Mouse (Mus musculus) liver, embryonic 15.5 days (tissue): ENCODE data around the gene Wdr73. TPM values are rescaled to one million over a fixed set of nuclear protein-coding genes. Genes with fewer than 3 reads are reported as not detected.

ENCODE experiments used
- ATAC-seq: fragments of 200-750 bp; cut with Nextera tagmentation; 2 replicates; pipeline ENCODE4 v1.8.0; 2017; ENCODE audit warnings: moderate number of reproducible peaks, mild to moderate bottlenecking, moderate library complexity; ENCODE audit not compliant: insufficient read depth
- H3K27ac ChIP-seq: fragments of 300-500 bp; sonication (generic); replicated peaks from 2 replicates; pipeline ENCODE4 v1.5.1; 2015; ENCODE audit warnings: mild to moderate bottlenecking, inconsistent platforms
- H3K27me3 ChIP-seq: fragments of 300-500 bp; sonication (generic); 2 replicates; pipeline ENCODE4 v1.6.1; 2015; ENCODE audit warnings: mild to moderate bottlenecking, inconsistent platforms
- H3K36me3 ChIP-seq: fragments of 300-500 bp; sonication (generic); replicated peaks from 2 replicates; pipeline ENCODE4 v1.6.1; 2015; ENCODE audit warnings: moderate library complexity, mild to moderate bottlenecking, inconsistent platforms
- H3K4me1 ChIP-seq: fragments of 300-500 bp; sonication (generic); replicated peaks from 2 replicates; pipeline ENCODE4 v1.6.1; 2015; ENCODE audit warnings: inconsistent platforms
- H3K4me2 ChIP-seq: fragments of 300-500 bp; sonication (generic); 2 replicates; pipeline ENCODE4 v1.6.1; 2015; ENCODE audit warnings: moderate library complexity, mild to moderate bottlenecking, inconsistent platforms
- H3K4me3 ChIP-seq: fragments of 300-500 bp; sonication (generic); replicated peaks from 2 replicates; pipeline ENCODE4 v1.5.1; 2015; ENCODE audit warnings: mild to moderate bottlenecking, inconsistent platforms
- H3K9ac ChIP-seq: fragments of 300-500 bp; sonication (generic); 2 replicates; pipeline ENCODE4 v1.6.1; 2015; ENCODE audit warnings: moderate library complexity, mild to moderate bottlenecking, inconsistent platforms
- H3K9me3 ChIP-seq: fragments of 300-500 bp; sonication (generic); replicated peaks from 2 replicates; pipeline ENCODE4 v1.6.1; 2016; ENCODE audit warnings: inconsistent platforms
- whole genome bisulfite sequencing: fragments of 180-500 bp; shearing (Covaris S2); methylation state at CpG from one replicate; pipeline ENCODE4 v1.1.7; 2015; ENCODE audit warnings: mixed read lengths; ENCODE audit not compliant: insufficient replicate concordance; 5-methylcytosine and 5-hydroxymethylcytosine counted together
- polyA plus RNA-seq: library from polyadenylated mRNA; unstranded; fragments of >200 nt; fragmentation: Nextera tagmentation; extraction: Ambion mirVana; gene quantifications from 2 replicates; pipeline ENCODE4 v1.2.1, GENCODE M21; 2015

Wdr73 gene
- polyA plus RNA-seq, 1 experiment from 2014 or later = 13.2 TPM

DNA sequence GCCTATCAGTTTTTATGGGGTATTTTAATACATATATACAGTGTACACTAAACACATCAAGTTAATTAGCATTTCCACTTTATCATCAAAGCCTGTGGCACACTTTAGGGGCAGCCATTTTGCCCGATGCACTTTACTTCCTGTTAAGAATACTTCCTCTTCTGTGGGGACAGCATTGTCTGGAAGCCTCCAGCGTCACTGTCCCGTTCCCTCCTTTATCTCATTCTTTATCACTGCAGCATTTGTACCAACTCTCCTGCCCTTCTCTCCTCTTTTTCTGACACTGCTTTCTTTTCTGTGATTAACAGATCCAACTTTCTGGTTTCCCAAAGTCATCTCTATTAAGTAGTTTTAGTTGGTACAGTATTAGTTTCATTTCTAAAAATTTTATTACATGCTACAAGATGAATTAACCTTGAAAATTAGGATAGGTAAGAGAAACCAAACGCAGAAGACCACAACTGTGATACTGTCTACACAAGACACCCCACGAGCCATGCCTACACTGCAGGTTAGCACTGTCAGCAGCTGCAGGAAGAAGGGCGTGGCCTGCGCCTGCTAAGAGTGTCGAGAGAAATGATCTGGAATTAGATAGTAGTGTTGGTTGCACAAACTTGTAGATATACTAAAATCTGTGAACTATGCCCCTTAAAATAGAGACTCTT lies 18.0 kb upstream of the Wdr73 start:
- Histone ChIP-seq H3K36me3 (peaks cover 66% of the 10 kb centered on the region), H3K4me3 (no peak overlapping the region), H3K4me1 (peaks cover 16% of the 10 kb centered on the region), H3K27me3 (no peaks in the 10 kb centered on the region), H3K4me2 (0 out of 2 replicates have a peak overlapping the region, but pooled peaks have one; percentile 1), H3K27ac (no peak overlapping the region), H3K9me3 (no peaks in the 10 kb centered on the region), H3K9ac (no peak overlapping the region)
- ATAC-seq = no peak
- WGBS = 25% methylated on average over 8 of the region's 8 CpGs

DNA sequence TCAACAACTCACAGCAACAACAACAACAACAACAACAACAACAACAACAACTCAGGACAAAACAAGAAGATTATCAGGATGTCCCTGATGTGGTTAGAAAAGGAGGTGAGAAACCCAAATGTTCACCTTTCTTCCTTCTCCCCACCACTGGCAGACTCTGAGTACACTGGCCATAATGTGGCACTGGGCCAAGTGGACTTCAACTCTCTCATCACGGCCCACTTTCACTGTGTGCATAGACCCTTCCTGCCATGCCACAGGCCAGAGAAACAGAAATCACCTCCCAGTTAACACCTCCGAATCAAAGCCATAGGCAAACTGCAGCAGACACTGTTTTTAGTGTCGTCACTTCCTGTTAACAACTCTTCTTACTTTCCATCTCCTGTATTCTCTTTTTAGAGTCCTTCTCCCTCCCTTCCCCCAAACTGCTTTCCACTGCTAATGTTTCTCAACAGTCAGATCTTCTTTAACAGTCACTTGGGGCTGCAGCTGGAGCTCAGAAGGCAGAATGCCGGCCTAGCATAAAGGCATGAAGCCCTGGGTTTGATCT lies 16.9 kb upstream of the Wdr73 start:
- Histone ChIP-seq H3K27ac (no peak overlapping the region), H3K4me3 (no peak overlapping the region), H3K4me1 (peaks cover 16% of the 10 kb centered on the region), H3K9ac (no peak overlapping the region), H3K9me3 (no peaks in the 10 kb centered on the region), H3K36me3 (peaks cover 69% of the 10 kb centered on the region), H3K4me2 (no peak overlapping the region), H3K27me3 (no peaks in the 10 kb centered on the region)
- WGBS = 68% methylated on average over 4 of the region's 4 CpGs
- ATAC-seq = no peak

DNA sequence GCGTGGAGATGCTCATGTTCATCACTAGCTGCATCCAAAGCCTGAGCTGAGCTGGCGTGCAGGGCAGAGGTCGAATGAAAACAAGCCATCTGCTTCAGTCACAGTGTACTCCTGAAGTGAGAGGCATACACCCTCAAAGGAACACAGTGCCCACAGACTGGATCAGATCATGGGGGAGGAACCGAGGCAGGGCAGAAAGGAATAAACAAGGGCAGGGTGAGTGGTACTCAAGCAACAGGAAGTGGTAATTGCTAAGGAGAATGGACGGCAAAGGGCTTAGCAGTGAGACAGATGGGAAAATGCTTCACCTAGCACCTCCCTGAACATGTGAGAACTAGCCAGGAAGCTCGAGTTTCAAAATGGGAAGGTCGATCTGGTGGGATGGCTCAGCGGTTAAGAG lies 11.4 kb upstream of the Wdr73 start:
- Histone ChIP-seq H3K36me3 (peaks cover 75% of the 10 kb centered on the region), H3K4me2 (no peak overlapping the region), H3K4me3 (no peak overlapping the region), H3K9me3 (no peaks in the 10 kb centered on the region), H3K9ac (no peak overlapping the region), H3K4me1 (no peaks in the 10 kb centered on the region), H3K27me3 (no peaks in the 10 kb centered on the region), H3K27ac (no peak overlapping the region)
- WGBS = 71% methylated on average over 8 of the region's 8 CpGs
- ATAC-seq = no peak

DNA sequence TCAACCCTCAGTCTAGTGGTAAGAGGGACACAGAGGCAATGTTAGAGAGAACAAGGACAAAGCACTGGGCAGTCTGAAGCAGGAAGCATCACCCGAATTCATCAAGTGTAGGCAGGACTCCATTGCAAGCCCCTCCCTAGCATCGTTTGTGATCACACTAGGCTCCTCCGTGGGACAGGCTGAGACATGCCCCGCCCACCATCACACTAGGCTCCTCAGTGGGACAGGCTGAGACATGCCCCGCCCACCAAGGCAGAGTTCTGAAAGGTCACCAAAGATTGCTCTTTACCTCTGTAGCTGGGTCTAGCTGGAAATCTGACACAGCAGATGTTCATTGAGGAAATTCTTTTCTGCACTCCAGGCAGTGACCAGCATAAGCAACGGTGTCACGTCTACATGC lies 10.0 kb upstream of the Wdr73 start:
- H3K27me3 ChIP-seq = no peaks in the 10 kb centered on the region
- no peak overlapping the region for H3K4me2 ChIP-seq
- no peaks in the 10 kb centered on the region for H3K9me3 ChIP-seq
- H3K4me1 ChIP-seq = no peaks in the 10 kb centered on the region
- H3K9ac ChIP-seq = no peak overlapping the region
- ATAC-seq = no peak
- H3K27ac ChIP-seq = no peak overlapping the region
- peaks cover 66% of the 10 kb centered on the region for H3K36me3 ChIP-seq
- 54% methylated on average over 7 of the region's 7 CpGs for WGBS
- H3K4me3 ChIP-seq = no peak overlapping the region

DNA sequence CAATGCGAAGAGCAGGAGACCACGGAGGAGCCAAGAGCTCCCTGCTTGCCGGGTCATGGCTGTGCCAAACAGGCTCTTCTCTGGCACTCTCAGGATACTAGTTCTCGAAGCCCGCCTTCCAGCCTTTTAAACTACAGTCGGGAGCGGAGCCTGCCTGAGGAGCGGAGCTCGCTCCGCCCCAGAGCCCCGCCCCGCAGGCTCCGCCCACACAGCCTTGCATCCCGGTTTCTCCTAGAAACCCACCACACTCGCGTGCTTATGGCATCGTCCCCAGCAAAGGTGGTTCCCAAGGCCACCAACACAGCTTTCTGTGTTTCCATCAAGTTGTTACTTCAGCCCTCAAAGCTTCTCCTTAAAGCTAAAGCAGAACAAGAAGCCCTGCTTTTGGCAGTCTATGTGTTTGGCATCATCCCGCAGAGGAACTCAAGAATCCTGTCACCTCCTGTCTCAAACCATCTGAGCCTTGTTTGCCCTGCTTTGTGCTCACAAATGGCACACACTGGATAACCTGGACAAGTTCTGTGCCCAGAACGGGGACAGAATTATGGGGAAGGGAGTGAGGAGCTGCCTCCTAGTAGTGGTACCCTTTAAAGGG lies 3.9 kb upstream of the Wdr73 start, which contains the start of gene Nmb:
Nmb (minus strand) TSS at position 156 of the 595 bp plus-strand sequence.
- Histone ChIP-seq H3K27me3 (no peaks in the 10 kb centered on the region; the same call in 1 of the 2 replicates), H3K36me3 (0 out of 2 replicates have a peak, but pooled peaks cover 14% of the 10 kb centered on the region), H3K4me3 (peak within 1 kb of the TSS; percentile 57), H3K4me2 (peak within 1 kb of the TSS; percentile 90), H3K27ac (no peak within 1 kb of the TSS), H3K9ac (peak within 1 kb of the TSS; percentile 56), H3K4me1 (peaks cover 38% of the 10 kb centered on the region), H3K9me3 (no peaks in the 10 kb centered on the region)
- ATAC-seq = no peak
- WGBS = 2% methylated on average over 19 of the region's 19 CpGs

DNA sequence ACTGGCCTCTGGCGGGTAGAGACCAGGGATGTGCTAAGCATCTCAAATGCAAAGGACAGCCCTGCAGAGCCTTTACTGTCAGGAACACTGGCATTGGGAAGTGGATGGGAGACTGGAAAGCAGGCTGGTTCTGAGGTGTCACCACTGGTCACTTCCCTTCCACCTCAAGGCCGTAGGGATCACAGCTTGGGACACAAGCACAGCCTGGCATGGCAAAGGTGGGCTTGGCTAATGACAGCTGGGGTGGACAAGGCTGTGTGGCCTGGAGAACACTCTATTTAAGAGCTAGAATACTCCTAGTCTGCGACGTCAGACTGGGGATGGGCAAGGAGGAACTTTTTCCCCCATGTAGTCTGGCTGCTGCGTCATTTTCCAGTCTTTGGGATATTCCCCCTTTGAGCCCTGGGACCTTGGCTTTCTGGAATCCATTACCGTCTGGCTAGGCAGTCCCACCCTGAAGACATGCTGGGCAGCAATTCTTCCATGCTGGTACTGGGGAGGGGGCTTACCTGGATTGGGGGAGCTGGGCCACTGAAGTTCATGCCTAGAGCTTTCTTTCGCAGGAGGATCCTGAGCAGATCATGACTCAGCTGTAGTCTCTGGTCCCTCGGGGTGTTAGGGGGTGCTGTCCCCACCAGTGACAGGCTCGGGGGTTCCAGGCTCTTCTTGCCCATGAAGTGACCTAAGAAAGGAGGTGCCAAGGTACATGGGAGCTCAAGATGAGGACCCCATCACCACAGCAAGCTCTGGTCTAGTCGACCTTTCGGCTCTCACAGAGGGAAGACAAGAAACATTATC lies 2.8 kb upstream of the Wdr73 start:
- Histone ChIP-seq H3K4me2 (peak overlapping the region; percentile 90), H3K27me3 (no peaks in the 10 kb centered on the region; the same call in 1 of the 2 replicates), H3K4me3 (peak overlapping the region; percentile 57; the same call in 1 of the 2 replicates), H3K36me3 (peaks cover 7% of the 10 kb centered on the region; the same call in 1 of the 2 replicates), H3K27ac (no peak overlapping the region), H3K9me3 (no peaks in the 10 kb centered on the region), H3K9ac (no peak overlapping the region), H3K4me1 (peaks cover 44% of the 10 kb centered on the region)
- WGBS = 74% methylated on average over 11 of the region's 11 CpGs
- no peak for ATAC-seq

DNA sequence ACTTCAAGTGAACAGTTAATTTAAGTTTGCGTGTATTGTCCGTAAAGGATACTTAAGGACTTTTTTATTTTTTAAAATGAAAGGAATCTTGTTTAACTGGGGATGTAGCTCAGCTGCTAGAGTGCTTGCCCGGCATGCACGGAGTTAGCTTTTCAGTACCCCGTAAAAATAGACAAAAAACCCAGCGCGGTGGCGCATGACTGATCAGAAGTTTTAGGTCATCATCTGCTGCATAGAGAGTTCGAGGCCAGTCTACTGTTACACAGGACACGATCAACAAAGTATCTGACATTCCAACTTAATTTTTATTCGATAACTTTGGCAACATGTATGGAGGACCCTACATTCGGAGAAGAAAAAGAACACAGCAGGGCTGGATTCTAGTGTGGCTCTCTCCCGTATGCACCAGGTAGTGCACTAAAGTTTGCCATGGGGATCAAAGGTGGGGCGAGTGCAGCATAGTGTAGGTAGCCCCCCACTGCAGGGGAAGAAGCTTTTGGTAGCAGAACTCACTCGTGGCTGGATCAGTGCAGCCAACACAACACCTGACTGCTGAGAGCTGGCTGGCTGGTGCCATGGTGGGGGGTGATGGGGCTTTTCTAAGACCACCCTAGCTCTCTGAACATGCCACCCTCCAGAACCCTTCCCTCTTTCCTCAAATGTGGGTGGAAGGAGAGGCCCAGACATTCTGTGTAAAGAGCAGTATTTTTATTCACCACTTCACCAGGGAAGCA lies 639 bp upstream of the Wdr73 start:
- Histone ChIP-seq H3K27ac (peak overlapping the region; percentile 88), H3K36me3 (peaks cover 22% of the 10 kb centered on the region), H3K4me3 (peak overlapping the region; percentile 88), H3K4me1 (peaks cover 44% of the 10 kb centered on the region), H3K9me3 (no peaks in the 10 kb centered on the region), H3K9ac (peak overlapping the region; percentile 74), H3K4me2 (peak overlapping the region; percentile 91), H3K27me3 (no peaks in the 10 kb centered on the region; the same call in 1 of the 2 replicates)
- 28% methylated on average over 15 of the region's 15 CpGs for WGBS
- ATAC-seq = no peak

DNA sequence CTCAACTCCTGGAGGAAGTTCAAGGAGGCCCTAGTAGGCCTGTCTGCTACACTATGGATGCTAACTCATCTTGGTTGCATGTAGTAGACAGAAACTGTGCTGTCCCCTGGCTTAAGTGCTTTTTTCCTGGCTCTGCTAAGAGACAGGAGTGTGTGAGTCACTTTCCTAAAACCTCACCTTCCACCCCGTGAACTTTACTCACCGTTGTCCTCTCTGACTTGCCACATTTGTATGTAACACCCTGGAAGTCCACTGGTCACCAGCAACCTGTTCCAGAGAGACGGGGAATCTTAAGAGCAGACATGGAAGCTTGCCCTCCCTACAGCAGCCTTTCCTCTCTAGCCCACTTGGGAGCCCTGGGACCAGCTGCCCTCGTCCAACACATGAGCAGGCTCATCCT lies 3.3 kb downstream of the Wdr73 start:
- Histone ChIP-seq H3K27me3 (no peaks in the 10 kb centered on the region), H3K36me3 (peaks cover 53% of the 10 kb centered on the region), H3K4me1 (peaks cover 28% of the 10 kb centered on the region), H3K27ac (no peak overlapping the region), H3K4me3 (no peak overlapping the region), H3K9me3 (no peaks in the 10 kb centered on the region), H3K4me2 (no peak overlapping the region), H3K9ac (no peak overlapping the region)
- ATAC-seq = no peak
- 74% methylated on average over 4 of the region's 4 CpGs for WGBS

DNA sequence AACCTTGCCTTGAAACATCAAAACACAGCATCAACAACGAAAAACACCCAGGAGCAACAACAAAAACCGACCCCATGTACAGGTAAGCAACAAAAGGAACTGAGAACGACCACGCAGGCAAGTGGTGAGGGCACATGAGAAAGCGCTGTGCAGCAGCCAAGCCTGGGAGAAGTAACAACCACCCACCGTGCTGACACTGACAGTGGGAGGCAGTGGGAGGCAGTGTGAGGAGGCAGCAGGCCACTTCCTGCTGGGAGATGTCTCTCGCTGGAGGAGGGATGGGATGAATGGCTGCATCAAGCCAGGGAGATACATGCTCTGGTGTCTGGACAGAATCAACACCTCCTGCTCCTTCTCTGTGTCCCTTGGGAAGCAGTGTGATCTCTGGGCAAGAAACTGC lies 3.9 kb downstream of the Wdr73 start:
- no peak overlapping the region for H3K4me2 ChIP-seq
- H3K4me3 ChIP-seq = no peak overlapping the region
- no peaks in the 10 kb centered on the region for H3K27me3 ChIP-seq
- no peak overlapping the region for H3K9ac ChIP-seq
- WGBS = 75% methylated on average over 7 of the region's 7 CpGs
- H3K9me3 ChIP-seq = no peaks in the 10 kb centered on the region
- no peak for ATAC-seq
- peaks cover 58% of the 10 kb centered on the region for H3K36me3 ChIP-seq
- H3K4me1 ChIP-seq = peaks cover 25% of the 10 kb centered on the region
- no peak overlapping the region for H3K27ac ChIP-seq

DNA sequence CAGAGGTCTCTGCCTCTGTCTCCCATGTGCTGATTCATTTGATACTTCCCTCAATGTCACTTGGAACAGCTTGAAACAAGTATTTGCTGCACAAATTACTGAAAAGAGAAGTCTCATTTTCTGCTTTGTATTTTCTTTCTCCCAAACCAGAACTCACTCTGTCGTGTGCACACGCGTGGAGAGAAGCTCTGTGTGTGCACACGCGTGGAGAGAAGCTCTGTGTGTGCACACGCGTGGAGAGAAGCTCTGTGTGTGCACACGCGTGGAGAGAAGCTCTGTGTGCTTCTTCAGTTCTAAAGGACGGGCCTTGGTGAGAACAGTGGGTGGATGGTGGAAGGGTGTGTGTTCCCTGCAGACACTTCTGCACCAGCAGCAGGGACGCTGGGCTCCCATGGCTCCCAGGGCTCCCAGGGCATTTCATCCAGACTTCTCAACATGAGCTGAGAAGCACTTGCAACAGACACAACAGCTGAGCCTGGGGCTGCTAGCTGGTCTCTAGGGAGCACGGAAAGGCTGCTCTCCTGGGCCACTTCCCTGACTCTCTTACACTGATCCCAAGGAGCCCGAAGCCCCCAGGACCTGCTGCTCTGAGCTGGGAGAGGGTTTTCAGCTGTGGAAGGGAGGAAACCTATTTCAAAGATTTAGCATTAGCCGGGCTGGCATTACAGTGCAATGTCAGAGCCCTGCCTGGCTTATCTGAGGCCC lies 6.1 kb downstream of the Wdr73 start:
- WGBS = 85% methylated on average over 14 of the region's 14 CpGs
- Histone ChIP-seq H3K27me3 (no peaks in the 10 kb centered on the region), H3K36me3 (peaks cover 73% of the 10 kb centered on the region), H3K9ac (no peak overlapping the region), H3K4me2 (no peak overlapping the region), H3K9me3 (no peaks in the 10 kb centered on the region), H3K27ac (no peak overlapping the region), H3K4me1 (peaks cover 6% of the 10 kb centered on the region), H3K4me3 (no peak overlapping the region)
- no peak for ATAC-seq
